Mouse (Mus musculus) T-helper 1 cell (primary cell): ENCODE results near the gene D430019H16Rik.

Experiments used
- in situ Hi-C: fragments of 300-600 bp; cut with MboI, MseI; formaldehyde crosslinking; loops from one replicate; pipeline ENCODE4 v1.15.1; 2025; ENCODE audit warnings: high pct_unique_total_duplicates

D430019H16Rik gene

DNA sequence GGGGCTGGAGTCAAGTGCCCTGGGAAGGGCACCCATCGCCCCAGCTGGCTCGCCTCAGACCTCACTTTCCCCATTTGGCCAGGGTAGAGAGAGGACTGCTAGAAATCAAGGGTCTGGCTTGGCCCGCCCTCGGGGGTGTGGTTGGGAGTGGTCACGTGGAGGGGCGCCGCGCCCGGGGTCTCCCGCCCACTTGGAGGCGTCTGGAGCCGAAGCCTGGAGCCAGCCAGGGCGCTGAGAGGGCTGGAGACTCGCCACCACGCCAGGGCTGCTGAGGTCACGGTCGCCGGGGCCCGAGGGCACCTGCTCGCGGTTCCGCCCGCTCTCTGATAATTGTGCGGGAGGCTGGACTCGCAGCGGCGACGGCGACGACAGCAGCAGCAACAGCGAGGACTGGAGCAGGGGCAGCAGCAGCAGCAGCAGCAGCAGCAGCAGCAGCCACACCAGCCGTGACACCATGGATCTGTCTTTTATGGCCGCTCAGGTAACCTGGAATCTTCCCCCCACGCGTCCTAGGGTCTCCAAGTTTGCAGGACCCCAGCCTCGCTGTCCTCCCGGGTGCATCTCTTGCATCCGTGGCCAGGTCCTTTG, at the start of gene D430019H16Rik:
Gene D430019H16Rik (plus strand): TSS at position 187 of the 588 bp plus-strand sequence.
- in situ Hi-C loops = loop anchor here (25.0 kb wide), 1 partner anchor 1884 kb away; no protein-coding TSS in a partner anchor

DNA sequence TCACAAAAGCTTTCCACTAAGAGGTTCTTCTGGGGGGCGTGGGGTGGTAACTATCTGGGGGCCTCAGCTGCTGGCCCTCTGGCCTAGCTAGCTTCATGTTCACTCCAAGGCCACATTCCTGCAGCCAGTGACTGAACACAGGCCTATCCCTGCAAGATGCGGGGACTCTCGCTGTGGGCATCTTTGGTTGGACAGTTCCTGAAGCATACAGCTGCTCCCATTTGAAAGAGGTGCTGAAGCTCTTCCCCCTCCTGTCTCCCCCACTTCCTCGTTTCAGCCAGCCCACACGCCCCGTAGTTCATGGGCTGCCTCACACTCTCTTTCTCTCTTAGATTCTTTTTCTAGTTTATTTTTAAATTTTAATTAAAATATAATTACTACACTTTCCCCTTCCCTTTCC, 47.6 kb upstream of the D430019H16Rik start:
- in situ Hi-C loops = no loop called here

GRCm38 (mm10) chr12:105413909-105414308, 39.7 kb upstream of the D430019H16Rik start:
- in situ Hi-C loops = no loop called here

DNA sequence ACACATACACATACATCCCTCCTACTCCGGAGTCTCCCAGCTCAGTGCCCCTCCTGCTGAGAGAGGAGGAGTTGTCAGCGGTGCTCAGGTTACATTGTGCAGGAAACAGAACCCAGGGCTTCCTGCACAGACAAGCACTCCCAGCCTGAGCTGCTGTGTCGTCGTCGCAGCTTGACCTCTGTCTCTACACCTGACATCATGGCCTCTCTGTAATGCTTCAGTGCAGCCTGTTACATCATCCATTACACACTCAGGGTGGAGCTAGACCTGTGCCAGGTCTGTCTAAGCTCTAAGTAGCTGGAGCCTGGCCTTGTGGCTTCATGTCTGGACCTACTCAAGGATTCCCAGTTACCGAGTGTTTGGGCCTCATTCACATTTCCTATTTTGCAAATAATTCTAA, 33.2 kb upstream of the D430019H16Rik start:
- in situ Hi-C loops = loop anchor here (10.0 kb wide), 1 partner anchor 366 kb away; no protein-coding TSS in a partner anchor

DNA sequence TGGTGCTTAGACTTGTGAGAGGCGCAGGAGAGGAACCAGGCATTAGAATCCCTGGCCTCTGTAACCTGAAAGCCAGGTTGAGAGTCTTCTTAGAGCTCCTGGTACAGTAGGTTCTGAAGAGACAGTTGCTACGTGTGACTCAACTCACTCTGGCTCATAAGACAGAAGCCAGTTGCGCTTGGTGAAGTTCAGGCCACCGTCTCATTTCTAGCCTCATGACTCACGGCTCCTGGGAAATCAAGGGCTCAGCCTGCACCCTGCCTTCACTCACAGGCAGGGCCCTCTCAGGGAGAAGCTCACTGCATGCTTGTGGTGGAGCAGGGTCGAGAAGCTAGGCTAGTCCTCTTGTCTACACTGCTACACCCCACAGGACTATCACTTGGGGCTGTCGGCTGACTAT, 27.1 kb upstream of the D430019H16Rik start:
- in situ Hi-C loops = loop anchor here (10.0 kb wide), 1 partner anchor 372 kb away; no protein-coding TSS in a partner anchor

- in situ Hi-C loops = loop anchor here (10.0 kb wide), 1 partner anchor 372 kb away; no protein-coding TSS in a partner anchor
Measured at GRCm38 (mm10) chr12:105427039-105427757, 26.5 kb upstream of the D430019H16Rik start.

GRCm38 (mm10) chr12:105431872-105432271, 21.8 kb upstream of the D430019H16Rik start:
- in situ Hi-C loops = no loop called here

DNA sequence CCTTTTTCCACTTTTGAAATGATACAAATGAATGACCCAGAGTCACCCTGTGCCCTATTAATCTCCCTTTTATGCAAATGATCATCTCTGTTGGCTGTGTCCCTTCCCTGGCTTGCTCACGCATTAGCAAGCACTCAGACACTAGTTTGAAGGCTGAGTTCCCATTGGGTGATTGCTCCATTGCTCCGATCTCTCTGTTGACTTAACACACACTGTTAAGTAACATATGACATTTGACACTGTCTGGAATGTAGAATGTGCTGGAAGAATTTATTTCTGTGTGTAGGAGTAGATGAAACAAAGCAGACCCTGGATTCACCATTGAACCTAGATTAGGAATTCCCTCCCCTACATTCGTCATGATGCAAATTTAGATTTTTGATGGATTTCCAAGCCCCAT, 20.8 kb upstream of the D430019H16Rik start:
- in situ Hi-C loops = no loop called here

DNA sequence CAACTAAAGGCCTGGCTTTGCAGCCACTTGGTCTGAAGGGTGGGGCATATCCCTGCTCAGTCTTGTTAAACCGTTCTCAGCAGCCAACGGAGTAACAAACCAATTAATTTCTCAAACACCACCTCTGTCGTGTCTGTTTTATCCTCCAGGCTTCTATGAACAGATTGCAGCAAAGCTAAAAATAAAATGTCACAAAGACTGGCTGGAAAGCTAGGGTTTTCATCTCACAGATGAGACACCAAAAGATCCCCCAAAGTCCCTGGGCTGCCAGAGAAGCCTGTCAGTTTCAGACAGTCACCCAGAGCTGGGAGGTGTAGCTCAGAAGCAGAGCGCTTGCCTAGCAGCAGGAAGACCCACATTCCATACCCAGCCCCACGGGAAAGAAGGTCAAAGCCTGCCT, 15.4 kb upstream of the D430019H16Rik start:
- in situ Hi-C loops = no loop called here

DNA sequence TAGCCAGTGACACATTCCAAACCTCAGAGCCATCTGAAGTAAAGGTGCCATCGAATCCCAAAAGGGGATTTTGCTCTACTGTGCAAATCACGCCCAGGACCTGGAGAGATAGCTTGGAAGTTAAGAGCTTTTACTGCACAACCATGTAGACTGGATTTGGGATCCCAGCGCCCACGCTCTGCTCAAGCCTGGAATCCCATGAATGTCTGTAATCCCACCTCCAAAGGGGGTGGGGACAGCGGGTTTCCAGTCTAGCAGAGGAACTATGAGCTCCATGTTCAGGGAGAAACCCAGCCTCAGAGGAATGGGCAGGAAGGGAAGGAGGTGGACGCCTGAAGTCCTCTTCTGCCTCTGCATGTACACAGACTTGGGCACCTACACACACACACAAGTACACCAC, 13.7 kb upstream of the D430019H16Rik start:
- in situ Hi-C loops = no loop called here

DNA sequence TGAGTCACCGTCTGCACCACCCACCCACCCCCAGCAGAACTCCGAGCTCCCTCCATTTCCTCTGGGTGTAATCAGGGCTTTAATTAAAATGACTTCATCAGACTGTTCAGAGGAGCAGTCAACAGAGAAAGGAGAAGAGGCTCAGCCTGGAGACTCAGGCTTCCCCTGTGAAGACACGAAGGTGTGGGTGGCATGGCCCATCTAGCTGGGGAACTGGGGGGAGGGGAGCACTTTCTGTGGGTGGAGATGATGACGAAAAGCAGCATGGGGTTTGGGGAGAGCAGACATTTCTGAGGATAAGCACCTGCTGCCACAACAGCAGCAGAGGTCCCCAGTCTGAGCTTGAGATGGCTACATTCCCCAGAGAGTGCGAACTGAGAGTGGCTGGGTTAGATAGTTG, 10.1 kb upstream of the D430019H16Rik start:
- in situ Hi-C loops = no loop called here

GRCm38 (mm10) chr12:105445767-105446166, 7.9 kb upstream of the D430019H16Rik start:
- in situ Hi-C loops = no loop called here

- in situ Hi-C loops = no loop called here
Measured at GRCm38 (mm10) chr12:105449239-105449638, 4.4 kb upstream of the D430019H16Rik start.

- in situ Hi-C loops = loop anchor here (25.0 kb wide), 1 partner anchor 1883 kb away; no protein-coding TSS in a partner anchor
Measured at GRCm38 (mm10) chr12:105454258-105455062, 804 bp downstream of the D430019H16Rik start.

GRCm38 (mm10) chr12:105455063-105455559, 1.5 kb downstream of the D430019H16Rik start:
- in situ Hi-C loops = loop anchor here (25.0 kb wide), 1 partner anchor 1882 kb away; no protein-coding TSS in a partner anchor

GRCm38 (mm10) chr12:105458791-105459190, 5.1 kb downstream of the D430019H16Rik start:
- in situ Hi-C loops = loop anchor here (25.0 kb wide), 1 partner anchor 1879 kb away; no protein-coding TSS in a partner anchor

DNA sequence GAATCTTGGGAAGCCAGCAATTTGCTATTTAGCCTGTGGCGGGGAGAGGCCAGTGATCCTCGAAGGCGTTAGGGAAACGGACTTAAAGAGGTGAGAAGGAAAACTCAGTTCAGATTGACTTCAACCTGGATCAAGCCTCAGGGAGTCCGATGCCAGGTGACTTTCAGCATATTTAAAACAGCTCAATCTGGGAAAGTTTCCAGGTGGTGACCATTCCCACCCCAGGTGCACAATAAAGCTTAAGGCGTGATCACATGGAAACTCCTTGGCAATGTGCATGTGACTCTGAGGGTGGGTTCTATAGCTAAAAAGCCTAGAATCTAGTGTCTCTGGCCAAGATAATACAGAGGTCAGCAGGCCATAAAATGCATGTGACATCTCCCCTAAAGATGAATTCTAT, 7.4 kb downstream of the D430019H16Rik start:
- in situ Hi-C loops = loop anchor here (25.0 kb wide), 1 partner anchor 1876 kb away; no protein-coding TSS in a partner anchor

DNA sequence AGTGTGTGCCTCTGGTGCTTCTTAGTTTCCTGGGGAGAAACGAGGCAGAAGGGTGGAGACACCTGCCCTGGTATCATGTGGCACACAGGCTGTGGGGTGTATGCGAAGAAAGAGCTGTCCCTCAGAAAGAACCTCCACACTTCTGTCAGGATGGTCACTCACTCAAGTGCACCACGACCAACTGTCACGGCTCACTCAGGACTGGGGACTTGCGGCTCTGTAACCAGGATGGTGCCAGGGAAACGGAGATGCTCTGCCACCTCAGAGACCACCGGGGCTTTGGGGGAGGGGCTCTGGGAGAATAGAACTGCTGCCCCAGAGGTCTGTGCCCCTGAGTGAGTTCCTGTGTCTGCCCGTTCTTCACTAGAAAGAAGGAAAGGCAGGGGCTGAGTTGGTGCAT, 15.4 kb downstream of the D430019H16Rik start:
- in situ Hi-C loops = loop anchor here (25.0 kb wide), 1 partner anchor 1868 kb away; no protein-coding TSS in a partner anchor

- in situ Hi-C loops = no loop called here
Measured at GRCm38 (mm10) chr12:105475230-105475911, 21.7 kb downstream of the D430019H16Rik start.

DNA sequence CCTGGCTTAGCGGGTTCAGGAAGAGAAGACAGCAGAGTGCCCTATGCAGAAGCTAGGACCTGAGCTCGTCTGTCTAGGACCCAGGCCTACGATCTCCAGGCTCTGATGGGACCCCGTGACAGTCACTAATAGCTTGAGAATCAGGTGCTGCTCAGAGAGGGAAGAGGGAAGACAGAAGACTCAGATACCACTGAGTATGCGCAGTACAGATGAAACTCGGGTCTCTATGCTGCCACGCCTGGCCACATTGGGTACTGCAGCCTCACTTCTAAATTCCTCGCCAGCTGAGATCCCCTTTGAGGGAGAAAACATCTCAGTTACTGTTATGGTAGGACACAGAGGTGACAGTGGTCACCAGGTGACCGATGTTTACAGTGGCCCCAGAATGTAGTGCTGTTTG, 22.8 kb downstream of the D430019H16Rik start:
- in situ Hi-C loops = no loop called here

DNA sequence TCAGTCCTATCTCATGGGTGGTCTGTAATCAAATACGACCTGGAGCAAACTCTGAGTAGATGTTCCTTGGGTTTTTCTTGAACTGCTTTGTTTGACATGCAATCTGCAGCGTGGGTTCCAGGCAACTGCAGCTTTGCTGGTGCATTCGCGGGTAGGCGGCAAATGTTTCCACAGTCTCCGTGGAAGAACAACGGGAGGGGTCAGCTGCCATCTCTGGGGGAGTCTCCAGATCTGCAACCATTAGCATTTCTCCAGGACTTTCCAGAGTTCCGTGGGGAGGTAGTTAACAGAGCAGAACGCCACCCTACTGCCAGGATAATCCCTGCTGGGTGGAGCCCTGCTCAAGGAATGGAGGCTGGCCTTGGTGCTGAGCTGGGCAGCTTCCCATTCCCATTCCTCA, 23.3 kb downstream of the D430019H16Rik start:
- in situ Hi-C loops = no loop called here
